Mouse (Mus musculus) cerebellum, adult 2 months (tissue): Measurements from ENCODE around the gene Map7d2.

Source experiments
- CTCF ChIP-seq: fragments of 200-500 bp; IDR thresholded peaks from 2 replicates; pipeline ENCODE4 v1.5.1; 2011; ENCODE audit warnings: low read depth, mild to moderate bottlenecking, control low read depth, low read length, moderate library complexity, borderline replicate concordance; ENCODE audit not compliant: insufficient read depth
- POLR2A ChIP-seq: fragments of 200-500 bp; IDR thresholded peaks from 2 replicates; pipeline ENCODE4 v1.6.1; 2011; ENCODE audit warnings: low read length, control low read depth, borderline replicate concordance; ENCODE audit not compliant: insufficient read depth

GRCm38 (mm10) chrX:159442128-159442527, 27.8 kb downstream of the Map7d2 start:
- TF ChIP-seq CTCF (peak; percentile 41; the same call in 1 of the 2 replicates), POLR2A (no peak)
